Mouse (Mus musculus): ENCODE measurements at regions not wholly inside any gene's neighbourhood (a gene's known extent, or its start where the extent isn't known, plus 50 kb on each side); places are given as distances from the start of the nearest gene placed in this dataset.

DNA sequence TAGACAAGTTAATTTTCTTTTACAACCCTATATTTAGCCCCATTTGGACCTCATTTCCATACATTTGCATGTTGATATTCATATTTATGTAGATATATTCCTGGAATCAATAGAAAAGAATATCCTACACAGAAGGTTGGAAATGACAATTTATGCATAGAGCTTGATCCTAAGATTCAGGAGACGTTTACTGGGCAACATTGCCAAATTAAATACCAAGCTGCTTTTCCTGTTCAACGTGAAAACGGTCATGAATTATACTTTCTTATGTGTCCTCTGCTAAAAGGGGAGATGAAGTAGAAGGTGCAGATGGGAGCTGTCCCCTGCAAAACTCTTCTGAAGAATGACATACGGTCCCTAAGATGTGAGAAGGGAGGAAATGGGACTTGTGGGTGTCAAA lies 2888.9 kb upstream of the Lrrc6 start:
- DNase-seq (ENCODE audit: low spot score in 2 of 2), result peak in 1 of 2 experiments; percentile 51

DNA sequence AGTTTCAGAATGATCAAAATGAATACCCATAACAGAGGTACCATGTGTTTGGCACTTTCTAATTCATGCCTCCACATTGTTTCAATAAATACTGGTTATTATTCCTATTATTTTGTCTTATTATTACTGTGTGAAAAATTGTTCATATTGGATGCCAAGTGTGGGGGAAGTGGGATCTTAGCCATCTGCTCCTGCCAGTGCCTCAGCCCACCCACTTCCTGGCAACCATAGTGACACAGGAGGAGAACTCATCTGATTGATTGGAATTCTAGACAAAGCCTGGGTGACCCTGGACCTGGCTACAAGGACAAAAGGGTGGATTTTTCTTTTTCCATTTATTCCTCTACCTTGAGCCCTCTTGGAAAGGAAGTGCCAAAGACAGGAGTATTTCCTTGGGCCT lies 2886.8 kb upstream of the Lrrc6 start:
- peak; percentile 39 to 49 for DNase-seq (ENCODE audit: low spot score in 2 of 2)

DNA sequence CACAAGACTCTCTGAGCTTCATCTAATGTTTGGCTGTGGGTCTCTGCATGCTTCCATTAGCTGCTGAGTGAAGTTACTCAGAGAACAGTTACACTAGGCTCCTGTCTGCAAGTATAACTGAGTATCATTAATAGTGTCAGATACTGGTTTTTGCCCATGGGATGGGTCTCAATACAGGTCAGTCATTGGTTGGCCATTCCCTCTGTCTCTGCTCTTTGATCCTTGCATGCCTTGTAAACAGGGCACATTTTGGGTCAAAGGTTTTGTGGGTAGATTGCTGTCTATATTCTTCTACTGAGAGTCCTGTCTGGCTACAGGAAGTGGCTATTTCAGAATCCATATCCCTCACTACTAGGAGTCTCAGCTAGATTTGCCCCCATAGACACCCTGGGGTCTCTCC lies 2864.7 kb upstream of the Lrrc6 start:
- no peak for DNase-seq (ENCODE audit: low spot score in 2 of 2)

DNA sequence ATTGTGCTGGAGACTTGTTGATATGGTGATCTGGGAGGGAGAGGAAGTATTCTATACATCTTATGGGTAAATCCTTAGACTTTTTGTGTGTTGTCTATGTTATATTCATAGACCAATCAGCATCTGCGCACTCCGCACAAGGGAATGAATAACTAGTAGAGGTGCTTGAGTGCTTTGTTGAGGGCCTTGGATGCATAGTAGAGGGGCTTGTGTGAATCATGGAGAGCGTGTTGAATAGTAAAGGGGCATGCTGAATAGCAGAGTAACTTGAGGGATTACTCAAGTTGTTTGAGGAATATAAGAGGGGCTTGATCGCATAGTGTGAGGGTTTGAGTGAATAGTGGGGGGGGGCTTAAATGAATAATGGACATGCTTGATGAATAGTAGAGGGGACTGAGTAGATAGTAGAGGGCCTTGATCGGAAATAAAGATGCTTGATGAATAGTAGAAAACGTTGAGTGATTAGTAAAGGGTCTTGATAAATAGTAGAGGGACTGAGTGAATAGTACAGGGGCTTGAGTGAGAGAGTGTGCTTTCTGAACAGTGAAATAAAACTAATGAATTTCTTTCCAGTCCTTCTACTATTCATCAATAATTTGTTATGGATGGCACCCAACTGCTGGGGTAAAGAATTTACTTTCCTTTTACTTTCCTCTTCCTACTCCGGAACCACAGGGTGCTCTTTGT lies 2849.5 kb upstream of the Lrrc6 start:
- no peak for DNase-seq (ENCODE audit: low spot score in 2 of 2)

DNA sequence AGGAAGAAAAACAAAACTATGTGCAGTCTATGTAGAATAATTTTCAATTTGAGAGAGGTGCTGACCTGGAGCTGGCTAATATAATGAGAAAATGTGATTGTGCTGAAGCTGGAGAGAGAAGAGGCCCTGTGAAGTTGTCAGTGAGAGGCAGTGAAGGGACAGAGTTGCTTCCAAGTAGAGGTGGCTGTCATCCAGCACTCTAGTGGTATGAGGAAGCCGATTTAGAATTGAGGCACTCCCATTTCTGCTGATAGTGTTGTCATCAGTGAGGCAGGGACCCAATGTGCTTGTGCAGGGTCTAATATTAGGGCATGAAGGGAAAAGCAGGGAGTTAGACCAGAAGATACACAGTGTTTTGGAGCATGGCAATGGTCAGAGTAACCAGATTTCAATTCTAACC lies 2845.4 kb upstream of the Lrrc6 start:
- no peak for DNase-seq (ENCODE audit: low spot score in 2 of 2)

DNA sequence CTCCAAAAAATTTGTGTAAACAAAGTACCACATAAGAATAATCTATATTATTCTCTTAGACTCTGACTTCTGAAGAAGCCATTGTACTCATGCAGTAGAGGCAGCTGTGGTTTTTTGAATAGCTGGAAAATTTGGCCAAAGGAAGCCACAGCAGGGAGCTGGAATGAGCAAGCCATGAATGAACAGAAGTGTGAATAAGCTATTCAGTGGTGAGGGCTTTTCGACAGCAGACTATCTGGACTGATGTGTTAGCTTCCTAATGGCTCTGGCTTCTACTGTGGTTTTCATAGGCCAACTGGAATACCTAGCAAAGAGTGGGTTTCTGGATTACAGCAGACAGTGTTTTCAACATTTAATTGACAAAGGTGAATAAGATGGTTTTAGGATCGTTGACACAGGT lies 2842.0 kb upstream of the Lrrc6 start:
- no peak for DNase-seq (ENCODE audit: low spot score in 2 of 2)

DNA sequence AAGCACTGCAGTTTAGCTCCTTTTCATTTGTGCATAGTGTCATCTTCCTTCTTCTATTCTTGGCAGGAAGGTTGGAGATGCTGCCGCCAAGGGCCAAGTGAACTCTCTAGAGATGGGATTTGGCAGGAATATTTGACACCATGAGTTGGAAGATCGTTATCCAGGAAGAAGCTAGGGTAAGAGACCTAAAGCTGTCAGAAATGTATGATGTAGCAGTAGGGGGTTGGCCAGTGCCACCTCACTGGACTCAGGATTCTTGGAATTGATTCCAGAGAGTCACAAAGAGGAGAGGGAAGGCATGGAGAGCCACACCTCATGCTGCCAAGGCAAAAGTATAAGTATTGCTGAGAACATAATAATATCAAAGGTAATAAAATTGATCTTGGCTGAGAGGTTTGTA lies 2835.8 kb upstream of the Lrrc6 start:
- no peak for DNase-seq (ENCODE audit: low spot score in 2 of 2)

DNA sequence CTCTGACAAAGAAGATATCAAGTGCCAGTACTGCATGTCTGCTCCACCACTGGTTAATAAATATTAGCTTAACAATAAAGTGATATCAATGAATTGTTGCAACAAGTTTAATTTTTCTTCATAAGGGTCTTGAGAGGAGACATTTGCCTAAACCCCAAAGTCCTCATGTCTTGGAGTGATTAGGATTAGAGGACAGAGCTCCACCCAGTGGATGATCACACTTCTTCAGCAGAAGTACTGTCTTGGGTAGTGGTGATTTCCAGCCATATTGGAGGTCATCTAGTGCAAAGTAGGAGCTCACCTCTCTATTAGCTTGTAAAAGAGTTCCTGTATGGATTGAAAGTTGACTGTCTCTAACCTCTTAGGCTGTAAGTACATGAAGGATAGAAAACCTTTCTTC lies 2825.8 kb upstream of the Lrrc6 start:
- no peak for DNase-seq (ENCODE audit: low spot score in 2 of 2)

DNA sequence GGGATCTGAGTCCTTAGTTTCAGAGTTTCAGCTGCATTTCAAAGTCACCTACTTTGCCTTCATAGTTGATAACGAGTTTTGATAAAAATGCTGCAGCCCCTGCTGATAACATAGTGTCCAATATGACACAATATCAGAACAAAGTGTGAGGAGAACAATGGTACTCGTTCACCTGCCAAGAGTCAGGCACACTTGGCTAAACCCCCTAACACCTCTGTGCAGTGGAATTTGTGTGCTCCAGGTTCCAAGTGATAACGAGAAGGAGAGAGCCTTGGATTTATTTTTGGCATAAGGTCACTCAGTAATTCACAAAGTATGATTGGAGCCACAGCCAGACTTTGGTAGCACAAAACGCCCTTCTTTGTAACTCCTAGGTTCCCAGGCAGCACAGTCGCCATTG lies 2802.4 kb upstream of the Lrrc6 start:
- DNase-seq (ENCODE audit: low spot score in 2 of 2), result no peak

DNA sequence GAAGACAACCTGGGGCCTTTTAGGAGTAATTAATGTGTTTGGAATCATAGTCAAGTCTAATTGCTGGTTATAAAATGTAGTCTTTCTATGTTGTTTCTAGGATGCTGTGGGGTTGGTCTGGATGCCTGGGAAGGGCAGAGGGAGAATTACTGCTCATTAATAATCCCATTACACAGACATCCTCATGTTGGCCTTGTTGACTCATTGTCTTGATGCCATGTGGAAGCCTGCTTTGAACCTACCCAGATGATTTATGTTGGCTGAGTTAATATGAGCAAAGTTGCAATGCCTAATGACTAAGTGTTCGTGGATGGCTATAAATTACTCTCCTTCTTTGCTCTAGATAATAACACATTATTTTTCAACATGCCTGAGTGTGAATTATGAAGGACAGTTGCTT lies 2790.6 kb upstream of the Lrrc6 start:
- no peak for DNase-seq (ENCODE audit: low spot score in 2 of 2)

DNA sequence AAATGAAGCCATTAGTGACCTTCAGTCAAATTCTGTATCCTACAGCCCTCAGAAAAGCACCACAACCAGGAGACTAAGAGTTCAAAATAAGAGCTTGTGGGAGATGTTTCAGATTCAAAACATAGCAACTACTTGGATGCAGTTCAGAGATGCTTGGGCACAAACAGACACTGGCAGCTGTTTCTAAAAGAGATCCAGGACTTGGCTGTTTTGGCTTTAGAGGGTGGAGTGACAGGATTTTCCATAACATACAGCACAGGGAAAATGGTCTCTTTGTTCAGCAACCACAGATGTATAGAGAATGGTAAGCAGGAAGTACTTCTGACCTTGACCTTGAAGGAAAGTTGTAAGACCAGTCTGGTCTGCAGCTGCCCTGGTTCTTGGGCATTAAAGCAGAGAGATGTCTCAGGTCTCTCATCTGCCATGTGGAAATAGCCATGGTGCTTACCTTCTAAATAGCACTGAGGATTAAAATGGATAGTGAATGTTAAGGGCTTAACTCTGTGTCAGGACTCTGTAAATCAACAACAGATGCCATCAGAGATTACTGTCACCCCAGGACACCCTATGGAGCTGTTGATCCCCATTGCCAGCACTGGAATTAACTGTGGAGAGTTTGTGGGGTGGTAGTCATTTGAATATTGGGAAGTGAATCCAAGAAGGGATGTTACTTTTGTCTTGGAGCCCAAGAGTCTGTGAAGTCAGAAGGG lies 2775.0 kb upstream of the Lrrc6 start:
- peak; percentile 20 to 35 for DNase-seq (ENCODE audit: low spot score in 2 of 2)

DNA sequence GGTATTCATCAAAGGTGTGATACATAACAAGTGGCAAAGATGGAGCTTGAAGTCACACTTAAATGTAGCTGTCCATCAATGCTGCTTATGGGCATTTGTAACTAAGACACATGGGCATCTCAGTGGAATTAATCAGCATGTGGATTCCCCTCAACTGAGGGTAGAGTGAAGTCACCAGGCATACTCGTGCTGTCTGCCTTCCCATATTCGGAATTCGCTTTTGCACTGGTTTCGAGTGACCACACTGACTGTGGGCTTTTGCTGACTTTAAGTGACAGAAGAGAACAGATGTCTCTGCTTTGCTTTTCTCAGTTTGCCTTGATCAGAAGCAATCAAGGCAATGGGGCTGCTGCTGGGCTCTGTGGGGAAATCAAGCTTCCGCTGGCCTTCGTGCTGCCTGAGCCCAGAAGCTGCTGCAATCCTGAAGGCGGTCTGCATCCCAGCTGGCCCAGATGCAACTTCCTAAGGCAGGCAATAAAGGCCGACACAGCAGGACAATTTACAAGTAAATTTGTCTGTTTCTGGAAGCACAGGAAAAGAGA lies 2773.6 kb upstream of the Lrrc6 start:
- DNase-seq (ENCODE audit: low spot score in 2 of 2), result peak; percentile 22 to 33

DNA sequence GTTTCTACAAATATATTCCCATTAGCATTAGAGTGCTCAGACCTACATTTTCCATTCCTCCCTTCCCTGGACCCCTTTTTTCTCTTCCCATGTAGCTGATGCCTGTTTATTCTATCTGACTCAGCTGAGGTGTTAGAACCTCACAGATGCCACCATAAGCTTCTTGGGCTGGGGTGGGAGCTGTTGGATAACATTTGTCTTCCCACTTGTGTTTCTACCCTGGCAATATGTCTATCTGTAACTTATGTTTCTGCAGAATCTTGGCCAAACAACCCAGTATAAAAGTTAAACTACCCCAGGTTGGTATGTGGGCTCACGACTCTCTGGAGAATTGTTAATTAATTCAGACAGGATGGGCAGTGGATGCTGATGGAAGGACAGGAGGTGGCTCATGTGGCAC lies 2772.8 kb upstream of the Lrrc6 start:
- no peak for DNase-seq (ENCODE audit: low spot score in 2 of 2)

DNA sequence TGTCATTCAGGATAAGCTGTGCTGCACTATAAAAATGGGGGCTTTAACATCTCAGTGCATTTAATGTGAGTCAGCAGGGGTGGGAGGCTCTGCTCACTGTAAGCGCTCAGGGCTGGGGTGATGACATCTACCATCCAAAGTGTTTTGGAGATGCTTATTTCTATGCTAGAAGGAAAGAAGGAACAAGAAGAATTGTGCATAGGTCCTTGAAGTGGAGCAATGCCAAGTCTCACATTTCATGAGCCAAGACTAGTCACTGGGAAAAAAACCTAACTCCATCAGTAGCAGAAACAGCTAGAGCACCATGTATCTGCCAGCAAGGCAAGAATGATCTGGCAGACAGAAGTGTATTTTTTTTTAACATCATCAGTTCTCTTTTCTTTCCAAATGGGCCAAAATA lies 2761.2 kb upstream of the Lrrc6 start:
- DNase-seq (ENCODE audit: low spot score in 2 of 2), result peak; percentile 43 to 64

DNA sequence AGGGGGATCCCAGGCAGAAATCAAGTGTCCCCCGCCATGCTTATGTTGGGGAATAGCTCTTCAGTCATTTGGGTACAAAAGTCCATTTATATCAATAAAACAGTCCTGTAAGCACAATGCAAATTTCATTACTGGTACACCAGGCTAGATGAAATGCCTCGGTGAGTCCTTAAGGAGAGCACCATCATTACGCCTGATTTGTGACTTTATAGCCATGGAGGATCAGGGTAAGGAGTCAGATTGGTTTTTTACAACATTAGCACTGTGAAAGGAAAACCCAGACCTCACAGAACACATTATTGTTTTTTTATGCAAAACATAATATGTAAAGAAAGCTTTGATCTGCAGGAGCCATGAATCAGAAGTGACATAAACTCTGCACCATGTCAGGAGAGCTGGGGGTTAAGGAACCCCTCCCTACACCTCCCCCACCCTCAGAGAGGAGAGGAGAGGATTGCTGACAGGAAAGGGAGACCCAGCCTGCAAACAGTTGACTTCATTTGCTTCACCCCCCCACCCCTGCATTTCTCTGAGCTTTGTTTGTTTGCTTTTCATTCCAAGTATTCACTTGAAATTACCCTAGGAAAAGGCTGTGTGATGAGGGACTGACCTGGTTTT lies 2756.6 kb upstream of the Lrrc6 start:
- no peak for DNase-seq (ENCODE audit: low spot score in 2 of 2)

DNA sequence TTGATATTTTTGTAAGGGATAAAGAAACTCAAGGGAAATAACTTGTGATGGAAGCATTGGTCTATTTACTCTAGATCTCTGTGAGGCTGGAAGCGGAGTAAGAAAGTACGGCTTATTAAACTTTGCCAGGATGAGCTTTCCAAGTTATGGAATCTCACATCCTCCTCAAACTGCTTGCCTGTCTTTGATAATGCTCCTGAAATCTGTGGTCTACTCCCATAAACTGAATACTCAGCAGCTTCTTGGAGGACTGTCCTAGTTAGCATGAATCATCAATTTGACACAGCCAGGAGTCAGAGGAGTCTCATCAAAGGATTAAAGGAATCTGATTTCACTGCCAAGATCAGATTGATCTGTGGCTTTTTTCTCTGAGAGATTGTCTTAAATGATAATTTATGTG lies 2753.0 kb upstream of the Lrrc6 start:
- DNase-seq (ENCODE audit: low spot score in 2 of 2), result no peak

DNA sequence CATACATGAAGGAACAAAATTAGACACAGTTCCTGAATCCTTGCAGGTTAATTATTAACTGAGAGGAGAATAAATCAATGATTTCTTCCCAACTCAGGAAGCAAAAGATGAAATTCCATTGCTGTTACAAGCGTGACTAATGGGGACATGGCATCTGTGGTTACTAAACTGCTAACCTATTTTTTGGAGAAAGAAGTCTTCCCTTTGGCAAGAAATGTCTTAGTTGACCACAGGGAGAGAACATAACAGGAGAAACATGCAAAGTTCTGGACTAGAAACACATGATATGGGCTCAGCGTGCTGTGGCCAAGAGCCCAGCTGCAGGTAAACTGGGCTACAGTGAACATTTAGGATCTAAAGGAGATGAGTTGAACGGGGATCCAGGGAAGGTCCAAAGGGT lies 2751.4 kb upstream of the Lrrc6 start:
- no peak for DNase-seq (ENCODE audit: low spot score in 2 of 2)

DNA sequence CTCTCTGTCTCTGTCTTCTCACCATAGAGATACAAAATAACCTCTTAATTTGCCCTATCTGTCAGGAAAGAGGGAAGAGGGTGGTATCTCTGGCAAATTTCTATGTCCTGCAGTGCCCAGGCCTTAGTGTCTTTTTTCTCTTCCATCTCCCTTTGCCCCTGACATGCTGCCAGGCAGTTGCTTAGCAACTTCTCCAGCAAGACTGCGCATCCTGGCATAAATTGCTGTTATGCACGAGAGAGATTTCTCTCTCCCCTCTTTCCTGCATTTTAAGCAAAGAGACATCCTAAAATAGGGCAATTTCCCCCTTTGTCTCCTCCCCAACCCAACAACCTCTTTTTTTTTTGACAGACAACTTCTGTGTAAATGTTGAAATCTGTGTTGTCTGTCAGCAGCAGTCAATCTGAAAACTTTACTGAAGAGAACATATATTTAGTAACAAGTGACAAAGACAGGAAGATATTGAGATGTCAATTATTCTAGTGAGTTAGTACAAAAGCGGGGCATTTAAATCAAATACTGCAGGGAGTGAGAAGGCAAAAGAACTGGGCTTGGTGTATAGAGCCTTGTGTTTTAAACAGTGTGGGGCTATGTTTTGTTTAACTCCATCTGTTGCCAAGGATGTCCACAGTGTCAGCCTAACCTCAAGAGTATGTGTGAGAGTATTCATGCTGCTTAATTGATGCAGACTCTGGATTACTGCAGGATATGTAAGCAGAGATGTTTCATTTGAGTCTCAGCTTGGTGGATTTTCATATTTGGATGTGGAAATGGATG lies 2745.7 kb upstream of the Lrrc6 start:
- peak; percentile 88 to 89 for DNase-seq (ENCODE audit: low spot score in 2 of 2)

DNA sequence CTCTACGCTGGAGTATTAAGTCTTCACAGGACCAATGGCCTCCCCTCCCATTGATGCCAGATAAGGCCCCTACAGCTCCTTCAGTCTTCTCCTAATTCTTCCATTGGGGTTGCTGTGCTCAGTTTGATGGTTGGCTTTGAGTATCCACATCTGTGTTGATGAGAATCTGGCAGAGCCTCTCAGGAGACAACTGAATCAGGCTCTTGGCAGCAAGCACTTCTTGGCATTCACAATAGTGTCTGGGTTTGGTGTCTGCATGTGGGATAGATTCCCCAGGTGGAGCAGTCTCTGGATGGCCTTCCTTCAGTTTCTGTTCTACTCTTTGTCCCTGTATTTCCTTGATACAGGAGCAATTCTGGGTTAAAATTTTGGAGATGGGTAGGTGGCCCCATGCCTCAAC lies 2734.6 kb upstream of the Lrrc6 start:
- peak; percentile 30 to 32 for DNase-seq (ENCODE audit: low spot score in 2 of 2)

DNA sequence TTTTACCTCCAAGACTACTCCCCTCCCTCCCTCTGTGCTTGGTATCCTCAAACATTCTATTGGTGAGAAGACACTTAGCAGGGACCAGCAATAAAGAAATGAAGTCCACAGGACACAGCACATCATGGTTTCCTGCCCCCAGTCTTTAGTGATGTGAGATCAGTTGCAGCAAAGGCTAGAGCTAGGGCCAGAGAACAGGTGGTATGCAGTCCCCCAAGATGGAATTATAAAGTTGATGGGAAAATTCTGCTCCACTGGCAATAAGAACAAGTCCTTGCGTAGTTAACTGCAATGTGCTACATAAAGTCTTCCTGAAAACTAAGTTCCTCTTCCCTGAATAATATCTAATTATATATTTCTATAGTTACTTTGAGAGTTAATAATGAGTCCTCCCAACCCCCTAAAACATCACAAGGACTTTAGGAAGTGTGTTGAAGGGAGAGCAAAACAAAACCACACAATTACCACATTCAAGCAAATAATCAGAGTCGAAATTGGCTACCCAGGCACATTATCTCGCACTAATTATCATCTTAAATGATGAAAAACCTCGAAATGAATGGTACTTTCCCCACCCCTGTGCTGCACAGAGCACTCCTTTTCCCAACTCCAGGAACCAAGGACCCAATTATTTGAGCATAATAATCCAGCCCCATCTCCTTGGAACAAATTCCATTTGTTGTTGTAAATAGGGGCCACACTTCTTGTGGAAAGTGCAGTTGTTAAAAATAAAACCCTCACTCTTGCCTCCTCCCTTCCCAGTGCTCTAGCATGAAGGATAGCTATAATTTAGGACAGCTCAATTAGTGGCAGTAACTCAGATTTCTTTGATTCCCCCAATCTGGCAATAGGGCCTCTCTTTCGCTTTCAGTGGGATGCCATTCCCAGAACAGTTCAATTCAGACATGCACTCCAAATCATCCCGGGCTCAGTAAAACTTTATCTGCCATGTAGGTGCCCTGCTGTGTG lies 2724.2 kb upstream of the Lrrc6 start:
- DNase-seq (ENCODE audit: low spot score in 2 of 2), result no peak

DNA sequence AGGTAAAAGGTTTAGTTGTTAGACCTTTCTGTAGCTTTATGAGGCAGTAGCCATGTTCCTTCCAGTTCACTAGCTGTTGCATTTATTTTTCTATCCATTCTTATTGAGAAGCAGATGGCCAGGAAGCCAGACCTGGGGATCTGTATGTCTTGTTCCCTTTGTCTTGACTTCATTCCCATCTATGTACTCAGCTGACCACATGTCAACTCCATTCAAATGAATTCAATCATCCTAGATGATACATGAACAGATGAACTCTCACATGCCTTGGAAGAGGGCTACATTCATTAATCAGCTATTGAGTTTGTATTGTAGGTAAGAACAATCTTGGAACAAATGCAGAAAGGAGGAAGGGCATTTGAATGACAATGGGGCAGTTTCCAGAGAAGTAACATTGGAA lies 2722.7 kb upstream of the Lrrc6 start:
- DNase-seq (ENCODE audit: low spot score in 2 of 2), result no peak
